Comparison of ENCODE assay signal across 26 mouse cellular contexts in genomic region chr5:115868540-115868939, GRCm38 (mm10). TPM values are rescaled to one million over a fixed set of nuclear protein-coding genes. Genes with fewer than 3 reads are reported as not detected.
DNase-seq lines count a peak whose midpoint lies in the region; ATAC-seq and TF ChIP-seq lines count a peak whose summit lies in the region.
"Had no signal": no experiment of that assay in that cellular context is flagged by ENCODE, and none has a peak within 500 bp of the region (broad histone marks: within the 10 kb centered on the region; RNA-seq: fewer than 3 reads in every experiment).

No protein-coding gene starts in this region.

- TF ChIP-seq CTCF in intestine, postnatal 0 days (IDR thresholded peaks at IDR 0.05; ENCODE audit: low read depth), result no peak

- no peak for ATAC-seq in hindbrain, embryonic 11.5 days (ENCODE audit: low FRiP score)
- ATAC-seq in hindbrain, embryonic 12.5 days (ENCODE audit: low FRiP score), result no peak
- ATAC-seq in hindbrain, embryonic 15.5 days (ENCODE audit: low FRiP score, low read depth), result no peak
- ATAC-seq in cerebellum, adult (ENCODE audit: insufficient number of reproducible peaks, low FRiP score, low TSS enrichment), result no peak
- no peak for ATAC-seq in intestine, postnatal 0 days

- H3K4me1 ChIP-seq in hindbrain, embryonic 11.5 days (replicated peaks; ENCODE audit: control insufficient read depth, insufficient read depth, low read length), result no peaks in the 10 kb centered on the region
- H3K4me1 ChIP-seq in hindbrain, embryonic 12.5 days, result peaks cover 3% of the 10 kb centered on the region; the same call in 1 of the 2 replicates
- peaks cover 6% of the 10 kb centered on the region; the same call in 1 of the 2 replicates for H3K4me1 ChIP-seq in embryonic facial prominence, embryonic 10.5 days
- H3K4me1 ChIP-seq in hindbrain, embryonic 15.5 days (replicated peaks), result peaks cover 9% of the 10 kb centered on the region
- H3K4me1 ChIP-seq in intestine, postnatal 0 days (replicated peaks; ENCODE audit: control insufficient read depth, insufficient read depth, low read length), result no peaks in the 10 kb centered on the region
- H3K4me1 ChIP-seq: embryonic facial prominence, embryonic 13.5 days; limb, embryonic 12.5 days had no signal

- H3K27ac ChIP-seq in hindbrain, embryonic 11.5 days (ENCODE audit: low read depth, low read length), result no peak overlapping the region
- H3K27ac ChIP-seq in hindbrain, embryonic 12.5 days, result no peak overlapping the region; the same call in 1 of the 2 replicates
- H3K27ac ChIP-seq in embryonic facial prominence, embryonic 10.5 days (replicated peaks), result 0 out of 2 replicates have a peak overlapping the region, but pooled peaks have one; percentile 19
- peak overlapping the region; percentile 38 for H3K27ac ChIP-seq in hindbrain, embryonic 15.5 days (replicated peaks)
- H3K27ac ChIP-seq in intestine, postnatal 0 days (ENCODE audit: low read depth, low read length), result no peak overlapping the region
- H3K27ac ChIP-seq: embryonic facial prominence, embryonic 13.5 days; layer of hippocampus, adult 2 months; left cerebral cortex, adult 2 months; limb, embryonic 12.5 days; liver, embryonic 15.5 days; neural tube, embryonic 13.5 days had no signal

- peak; percentile 8 for DNase-seq in hindbrain, embryonic 11.5 days (ENCODE audit: low spot score)
- DNase-seq in embryonic facial prominence, embryonic 10.5 days (ENCODE audit: low spot score), result no peak
- DNase-seq: adrenal gland, postnatal 10 days; B cell, adult 2 months; cerebellum, adult 11-12 months; cerebellum, adult 9-11 months; embryo, embryonic 11 days; gastrocnemius, postnatal 25 days; heart, adult 11 months; heart, postnatal 36 days; kidney, adult 2 months; kidney, postnatal 36 days; lung, embryonic 14.5 days; lung, postnatal 14 days; thymus, postnatal 4 days had no signal

- no peak overlapping the region for H3K4me3 ChIP-seq in hindbrain, embryonic 11.5 days (ENCODE audit: low read depth, low read length)
- H3K4me3 ChIP-seq in hindbrain, embryonic 12.5 days, result no peak overlapping the region
- H3K4me3 ChIP-seq in embryonic facial prominence, embryonic 10.5 days, result no peak overlapping the region
- H3K4me3 ChIP-seq in hindbrain, embryonic 15.5 days, result no peak overlapping the region
- H3K4me3 ChIP-seq in intestine, postnatal 0 days (ENCODE audit: low read depth, low read length), result no peak overlapping the region
- H3K4me3 ChIP-seq: embryonic facial prominence, embryonic 13.5 days; layer of hippocampus, adult 2 months; left cerebral cortex, adult 2 months; limb, embryonic 12.5 days; liver, embryonic 15.5 days; neural tube, embryonic 13.5 days had no signal

- no peaks in the 10 kb centered on the region for H3K27me3 ChIP-seq in hindbrain, embryonic 11.5 days (ENCODE audit: control insufficient read depth, insufficient read depth, low read length)
- H3K27me3 ChIP-seq in hindbrain, embryonic 12.5 days, result no peaks in the 10 kb centered on the region
- no peaks in the 10 kb centered on the region for H3K27me3 ChIP-seq in embryonic facial prominence, embryonic 10.5 days (replicated peaks; ENCODE audit: low read depth, poor library complexity, severe bottlenecking)
- no peaks in the 10 kb centered on the region for H3K27me3 ChIP-seq in hindbrain, embryonic 15.5 days
- no peaks in the 10 kb centered on the region for H3K27me3 ChIP-seq in intestine, postnatal 0 days (replicated peaks; ENCODE audit: control insufficient read depth, insufficient read depth, low read length)
- H3K27me3 ChIP-seq: embryonic facial prominence, embryonic 13.5 days; limb, embryonic 12.5 days; liver, embryonic 15.5 days; neural tube, embryonic 13.5 days had no signal

- H3K9me3 ChIP-seq in hindbrain, embryonic 11.5 days (ENCODE audit: control insufficient read depth, low read length), result no peaks in the 10 kb centered on the region
- no peaks in the 10 kb centered on the region for H3K9me3 ChIP-seq in hindbrain, embryonic 12.5 days (replicated peaks)
- H3K9me3 ChIP-seq in embryonic facial prominence, embryonic 10.5 days, result no peaks in the 10 kb centered on the region
- H3K9me3 ChIP-seq in hindbrain, embryonic 15.5 days, result no peaks in the 10 kb centered on the region
- no peaks in the 10 kb centered on the region for H3K9me3 ChIP-seq in intestine, postnatal 0 days (ENCODE audit: control insufficient read depth)
- H3K9me3 ChIP-seq: embryonic facial prominence, embryonic 13.5 days; limb, embryonic 12.5 days; liver, embryonic 15.5 days; neural tube, embryonic 13.5 days had no signal

- no peak overlapping the region; the same call in 1 of the 2 replicates for H3K4me2 ChIP-seq in hindbrain, embryonic 11.5 days (replicated peaks; ENCODE audit: low read depth, low read length)
- no peak overlapping the region for H3K4me2 ChIP-seq in hindbrain, embryonic 12.5 days (replicated peaks)
- H3K4me2 ChIP-seq in hindbrain, embryonic 15.5 days, result peak overlapping the region; percentile 15; the same call in 1 of the 2 replicates
- H3K4me2 ChIP-seq in intestine, postnatal 0 days (replicated peaks; ENCODE audit: low read depth), result no peak overlapping the region
- H3K4me2 ChIP-seq: embryonic facial prominence, embryonic 13.5 days; heart, embryonic 11.5 days; limb, embryonic 12.5 days; liver, embryonic 15.5 days; lung, embryonic 14.5 days; neural tube, embryonic 13.5 days had no signal

- WGBS in hindbrain, embryonic 11.5 days, result 65% methylated on average over 12 of the region's 12 CpGs
- WGBS in hindbrain, embryonic 12.5 days, result 67% methylated on average over 12 of the region's 12 CpGs
- 81% methylated on average over 12 of the region's 12 CpGs for WGBS in embryonic facial prominence, embryonic 10.5 days
- whole genome bisulfite sequencing in hindbrain, embryonic 15.5 days, result 47% methylated on average over 12 of the region's 12 CpGs
- 92% methylated on average over 12 of the region's 12 CpGs for WGBS in intestine, postnatal 0 days

- no peaks in the 10 kb centered on the region for H3K36me3 ChIP-seq in hindbrain, embryonic 11.5 days (ENCODE audit: control insufficient read depth, insufficient read depth, low read length)
- peaks cover 4% of the 10 kb centered on the region for H3K36me3 ChIP-seq in hindbrain, embryonic 12.5 days
- H3K36me3 ChIP-seq in embryonic facial prominence, embryonic 10.5 days (replicated peaks), result peaks cover 83% of the 10 kb centered on the region
- no peaks in the 10 kb centered on the region for H3K36me3 ChIP-seq in hindbrain, embryonic 15.5 days
- peaks cover 10% of the 10 kb centered on the region; the same call in 1 of the 2 replicates for H3K36me3 ChIP-seq in intestine, postnatal 0 days (ENCODE audit: control insufficient read depth, insufficient read depth)
- H3K36me3 ChIP-seq: neural tube, embryonic 13.5 days had no signal

- H3K9ac ChIP-seq in hindbrain, embryonic 11.5 days (ENCODE audit: low read depth, low read length), result no peak overlapping the region
- H3K9ac ChIP-seq in hindbrain, embryonic 12.5 days, result no peak overlapping the region
- no peak overlapping the region for H3K9ac ChIP-seq in hindbrain, embryonic 15.5 days
- no peak overlapping the region for H3K9ac ChIP-seq in intestine, postnatal 0 days (ENCODE audit: low read depth, low read length)
- H3K9ac ChIP-seq: embryonic facial prominence, embryonic 13.5 days; limb, embryonic 12.5 days; liver, embryonic 15.5 days; lung, embryonic 14.5 days; neural tube, embryonic 13.5 days had no signal

RNA-seq across cellular contexts. Expression of gene Cit, which starts 23.5 kb away (rescaled TPM):
- polyA plus RNA-seq in hindbrain, embryonic 11.5 days (2014; fragmentation: Nextera tagmentation; extraction: Ambion mirVana), result 27.1 and 33.6 TPM in 2 replicates
- polyA plus RNA-seq in hindbrain, embryonic 12.5 days (2016; fragmentation: Nextera tagmentation; extraction: Ambion mirVana), result 30.9 and 35.0 TPM in 2 replicates
- polyA plus RNA-seq in embryonic facial prominence, embryonic 10.5 days (2016; fragmentation: Nextera tagmentation; extraction: Ambion mirVana), result 41.3 and 44.0 TPM in 2 replicates
- 30.2 and 32.8 TPM in 2 replicates for polyA plus RNA-seq in hindbrain, embryonic 15.5 days (2015; fragmentation: Nextera tagmentation; extraction: Ambion mirVana)
- 3.7 and 3.8 TPM in 2 replicates for polyA plus RNA-seq in intestine, postnatal 0 days (2015; fragmentation: Nextera tagmentation; extraction: Ambion mirVana)

Comparison
In these comparisons a context has a peak if more than half of its experiments do, and no peak if none do; other contexts are left out.
1. H3K27ac ChIP-seq: peak in embryonic facial prominence, embryonic 10.5 days (single experiment) and hindbrain, embryonic 15.5 days (single experiment); none in hindbrain, embryonic 11.5 days (single experiment), hindbrain, embryonic 12.5 days (single experiment) and intestine, postnatal 0 days (single experiment).